Mouse (Mus musculus) liver, embryonic 13.5 days (tissue): ENCODE measurements around the gene Sprr2a3. TPM values are rescaled to one million over a fixed set of nuclear protein-coding genes. Genes with fewer than 3 reads are reported as not detected.

ENCODE experiments used
- polyA plus RNA-seq: library from polyadenylated mRNA; unstranded; fragments of >200 nt; fragmentation: Nextera tagmentation; extraction: Ambion mirVana; gene quantifications from 2 replicates; pipeline ENCODE4 v1.2.1, GENCODE M21; 2015

Gene Sprr2a3
- polyA plus RNA-seq, 1 experiment from 2014 or later, result not detected

Other genes with a start within 250 kb of the Sprr2a3 start
- 0.13 and 0.14 TPM in 2 replicates for gene Lor, start 202.3 kb upstream of the Sprr2a3 start, polyA plus RNA-seq
- gene Prr9, start 161.5 kb upstream of the Sprr2a3 start, polyA plus RNA-seq, result not detected in 2 replicates
- gene Lelp1, start 142.7 kb upstream of the Sprr2a3 start, polyA plus RNA-seq, result not detected in 2 replicates
- 0.06 TPM in 1 of 2 replicates, not detected in the other for gene Sprr2a1, start 69.6 kb upstream of the Sprr2a3 start, polyA plus RNA-seq
- 0.44 and 0.61 TPM in 2 replicates for gene Sprr2a2, start 69.5 kb upstream of the Sprr2a3 start, polyA plus RNA-seq
- not detected in 2 replicates for gene Sprr2b, start 31.2 kb downstream of the Sprr2a3 start, polyA plus RNA-seq
- not detected in 2 replicates for gene Sprr2d, start 53.7 kb downstream of the Sprr2a3 start, polyA plus RNA-seq
- gene Sprr2e, start 66.7 kb downstream of the Sprr2a3 start, polyA plus RNA-seq, result not detected in 2 replicates
- gene Sprr2f, start 79.8 kb downstream of the Sprr2a3 start, polyA plus RNA-seq, result not detected in 2 replicates
- not detected in 2 replicates for gene Sprr2h, start 100.3 kb downstream of the Sprr2a3 start, polyA plus RNA-seq
- not detected in 2 replicates for gene Sprr2i, start 122.6 kb downstream of the Sprr2a3 start, polyA plus RNA-seq
- not detected in 2 replicates for gene Sprr2j-ps, start 132.7 kb downstream of the Sprr2a3 start, polyA plus RNA-seq
- 9.1 and 10.0 TPM in 2 replicates for gene Gm9774, start 144.0 kb downstream of the Sprr2a3 start, polyA plus RNA-seq
- not detected in 2 replicates for gene Sprr2k, start 147.2 kb downstream of the Sprr2a3 start, polyA plus RNA-seq
- gene Sprr1b, start 153.4 kb downstream of the Sprr2a3 start, polyA plus RNA-seq, result not detected in 2 replicates
- not detected in 2 replicates for gene Sprr3, start 173.3 kb downstream of the Sprr2a3 start, polyA plus RNA-seq
- gene Sprr1a, start 200.5 kb downstream of the Sprr2a3 start, polyA plus RNA-seq, result not detected in 2 replicates
- not detected in 2 replicates for gene Sprr4, start 215.1 kb downstream of the Sprr2a3 start, polyA plus RNA-seq
- gene 2310046K23Rik, start 249.1 kb downstream of the Sprr2a3 start, polyA plus RNA-seq, result not detected in 2 replicates